Mouse (Mus musculus) ES-Bruce4 (cell line): ENCODE results near the gene Ctrb1. TPM values are rescaled to one million over a fixed set of nuclear protein-coding genes. Genes with fewer than 3 reads are reported as not detected.

Source experiments
- H3K27ac ChIP-seq: 2 replicates; pipeline ENCODE4 v1.5.1; 2012; ENCODE audit warnings: low read length, inconsistent platforms; ENCODE audit not compliant: insufficient read depth
- H3K27me3 ChIP-seq: 2 replicates; pipeline ENCODE4 v1.6.1; 2012; ENCODE audit warnings: mild to moderate bottlenecking, low read length, inconsistent platforms; ENCODE audit not compliant: control insufficient read depth, poor library complexity, insufficient read depth, severe bottlenecking
- H3K36me3 ChIP-seq: 2 replicates; pipeline ENCODE4 v1.6.1; 2012; ENCODE audit warnings: inconsistent platforms, mild to moderate bottlenecking, low read length, moderate library complexity; ENCODE audit not compliant: control insufficient read depth, poor library complexity, insufficient read depth, severe bottlenecking
- H3K4me1 ChIP-seq: one replicate; pipeline ENCODE4 v1.8.1; 2011; ENCODE audit warnings: low read length; ENCODE audit not compliant: control insufficient read depth, insufficient read depth
- H3K4me3 ChIP-seq: 2 replicates; pipeline ENCODE4 v1.5.1; 2011; ENCODE audit warnings: low read depth, mild to moderate bottlenecking, low read length
- H3K9ac ChIP-seq: 2 replicates; pipeline ENCODE4 v1.6.1; 2012; ENCODE audit warnings: low read depth, mild to moderate bottlenecking, inconsistent platforms; ENCODE audit not compliant: poor library complexity, severe bottlenecking
- H3K9me3 ChIP-seq: replicated peaks from 2 replicates; pipeline ENCODE4 v1.6.1; 2012; ENCODE audit warnings: mild to moderate bottlenecking, low read length, inconsistent platforms; ENCODE audit not compliant: control insufficient read depth, poor library complexity, insufficient read depth, severe bottlenecking
- CTCF ChIP-seq: IDR thresholded peaks from one replicate; pipeline ENCODE4 v1.8.1; 2011; ENCODE audit warnings: low read depth, low read length
- EP300 ChIP-seq: IDR thresholded peaks from 2 replicates; pipeline ENCODE4 v1.6.1; 2011; ENCODE audit warnings: low read depth, low read length; ENCODE audit not compliant: insufficient read depth
- POLR2A ChIP-seq: IDR thresholded peaks from one replicate; pipeline ENCODE4 v1.8.1; 2011; ENCODE audit warnings: low read length; ENCODE audit not compliant: insufficient read depth
- polyA plus RNA-seq: library from polyadenylated mRNA; stranded (reverse); fragments of >200 nt; gene quantifications from 2 replicates; pipeline ENCODE4 v1.2.4, GENCODE M21; 2011; ENCODE audit warnings: low read depth; ENCODE audit not compliant: missing spikeins, insufficient read depth, insufficient read length

Ctrb1 gene
- polyA plus RNA-seq, 1 experiment = not detected

- no peaks in the 10 kb centered on the region for H3K9me3 ChIP-seq
- H3K27me3 ChIP-seq = no peaks in the 10 kb centered on the region
- TF ChIP-seq CTCF (no peak), EP300 (0 out of 2 replicates have a peak, but pooled peaks have one; percentile 7)
- no peak overlapping the region for H3K9ac ChIP-seq
- no peak overlapping the region for H3K4me3 ChIP-seq
- peaks cover 2% of the 10 kb centered on the region for H3K4me1 ChIP-seq
- no peak overlapping the region for H3K27ac ChIP-seq
- H3K36me3 ChIP-seq = no peaks in the 10 kb centered on the region
These were observed 2.5 kb upstream of the Ctrb1 start for GRCm38 (mm10) chr8:111693261-111693741.

- H3K9me3 ChIP-seq = no peaks in the 10 kb centered on the region
- no peak overlapping the region for H3K27ac ChIP-seq
- no peaks in the 10 kb centered on the region for H3K4me1 ChIP-seq
- no peak overlapping the region for H3K9ac ChIP-seq
- peak overlapping the region; percentile 7; the same call in 1 of the 2 replicates for H3K4me3 ChIP-seq
- no peaks in the 10 kb centered on the region for H3K27me3 ChIP-seq
- TF ChIP-seq POLR2A (no peak), EP300 (no peak)
- H3K36me3 ChIP-seq = no peaks in the 10 kb centered on the region
These were observed 3.9 kb downstream of the Ctrb1 start for GRCm38 (mm10) chr8:111686881-111687280.

GRCm38 (mm10) chr8:111682521-111682920, 8.3 kb downstream of the Ctrb1 start:
- no peak for TF ChIP-seq EP300
- TF ChIP-seq POLR2A = no peak
- no peak for TF ChIP-seq CTCF
- no peaks in the 10 kb centered on the region for H3K9me3 ChIP-seq
- H3K4me1 ChIP-seq = no peaks in the 10 kb centered on the region
- H3K9ac ChIP-seq = no peak overlapping the region
- no peaks in the 10 kb centered on the region for H3K27me3 ChIP-seq
- H3K36me3 ChIP-seq = no peaks in the 10 kb centered on the region
- H3K4me3 ChIP-seq = no peak overlapping the region
- H3K27ac ChIP-seq = no peak overlapping the region

GRCm38 (mm10) chr8:111681153-111681552, 9.7 kb downstream of the Ctrb1 start:
- Histone ChIP-seq H3K27me3 (no peaks in the 10 kb centered on the region), H3K27ac (no peak overlapping the region), H3K4me1 (no peaks in the 10 kb centered on the region), H3K36me3 (no peaks in the 10 kb centered on the region), H3K4me3 (no peak overlapping the region), H3K9ac (no peak overlapping the region), H3K9me3 (no peaks in the 10 kb centered on the region)
- TF ChIP-seq POLR2A (no peak), CTCF (no peak), EP300 (no peak)

- no peaks in the 10 kb centered on the region for H3K4me1 ChIP-seq
- no peaks in the 10 kb centered on the region for H3K9me3 ChIP-seq
- H3K27me3 ChIP-seq = no peaks in the 10 kb centered on the region
- no peak for TF ChIP-seq POLR2A
- peak; percentile 48 for TF ChIP-seq CTCF
- H3K36me3 ChIP-seq = no peaks in the 10 kb centered on the region
- no peak overlapping the region for H3K27ac ChIP-seq
- H3K4me3 ChIP-seq = peak overlapping the region; percentile 49
- peak overlapping the region; percentile 9; the same call in 1 of the 2 replicates for H3K9ac ChIP-seq
These were observed 10.3 kb downstream of the Ctrb1 start for GRCm38 (mm10) chr8:111680423-111681028.

GRCm38 (mm10) chr8:111678848-111679247, 12.0 kb downstream of the Ctrb1 start:
- H3K4me3 ChIP-seq = no peak overlapping the region
- no peak for TF ChIP-seq EP300
- no peak for TF ChIP-seq POLR2A
- TF ChIP-seq CTCF = no peak
- H3K27ac ChIP-seq = no peak overlapping the region
- H3K36me3 ChIP-seq = no peaks in the 10 kb centered on the region
- no peaks in the 10 kb centered on the region for H3K27me3 ChIP-seq
- no peaks in the 10 kb centered on the region for H3K4me1 ChIP-seq
- no peaks in the 10 kb centered on the region for H3K9me3 ChIP-seq
- H3K9ac ChIP-seq = no peak overlapping the region
